Mouse (Mus musculus): ENCODE measurements around the gene Zxdb.
"Not testable (repeated sequence)": the region's sequence is repeated elsewhere in the genome, so short reads cannot be mapped to it uniquely, and the experiment has no call there.

Zxdb gene

GRCm38 (mm10) chrX:94724192-94724971 is at the start of gene Zxdb:
TSS of gene Zxdb (plus strand) at chrX:94724569.
- not testable (repeated sequence) for TF ChIP-seq GATA4 (IDR thresholded peaks at IDR 0.05; ENCODE audit: insufficient replicate concordance, low read length)

- no peak for TF ChIP-seq GATA4 (IDR thresholded peaks at IDR 0.05; ENCODE audit: insufficient replicate concordance, low read length)
Measured at GRCm38 (mm10) chrX:94674977-94675376, 49.4 kb upstream of the Zxdb start.

DNA sequence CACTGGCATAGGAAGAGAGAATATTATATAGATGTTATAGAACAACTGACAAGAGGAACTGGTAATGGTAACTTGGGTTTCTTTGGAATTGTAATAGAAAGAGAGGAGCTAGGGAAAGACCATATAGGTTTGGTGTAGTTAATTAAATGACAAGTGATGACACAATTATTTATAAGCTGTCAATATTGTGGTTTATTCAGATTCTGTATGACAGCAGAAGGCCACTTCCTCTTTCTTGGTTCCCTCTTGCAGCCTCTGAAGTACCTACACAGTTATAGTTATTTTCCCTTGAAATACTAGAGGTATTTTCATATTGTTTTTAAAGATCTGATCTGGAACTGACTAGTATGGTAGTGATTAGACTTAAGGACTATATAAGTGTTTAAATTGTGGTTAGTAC is 7.2 kb downstream of the Zxdb start:
- TF ChIP-seq GATA4 (IDR thresholded peaks at IDR 0.05; ENCODE audit: insufficient replicate concordance, low read length), result no peak

DNA sequence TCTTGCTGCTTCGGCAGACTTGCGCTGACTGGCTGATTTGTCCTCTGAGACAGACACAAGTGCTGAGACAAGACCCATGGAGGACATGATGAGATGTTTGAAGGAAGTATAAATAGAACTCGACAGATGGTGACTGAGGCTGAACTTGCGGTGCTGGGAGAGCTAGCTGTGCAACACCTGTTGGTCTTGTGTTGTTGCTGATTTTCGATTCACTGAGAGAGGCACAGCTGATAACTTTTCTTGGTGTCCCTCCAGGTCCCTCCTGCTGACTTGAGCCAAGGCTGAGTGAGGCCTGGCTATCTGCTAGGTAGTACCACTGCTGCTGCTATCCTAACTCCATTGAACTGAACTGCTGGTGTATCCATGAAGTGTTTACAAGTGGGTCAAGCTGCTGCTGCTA is 29.4 kb downstream of the Zxdb start:
- TF ChIP-seq GATA4 (IDR thresholded peaks at IDR 0.05; ENCODE audit: insufficient replicate concordance, low read length), result no peak

- no peak for TF ChIP-seq GATA4 (IDR thresholded peaks at IDR 0.05; ENCODE audit: insufficient replicate concordance, low read length)
Measured at GRCm38 (mm10) chrX:94759959-94760358, 35.6 kb downstream of the Zxdb start.

GRCm38 (mm10) chrX:94773876-94774275 is 49.5 kb downstream of the Zxdb start:
- TF ChIP-seq GATA4 (IDR thresholded peaks at IDR 0.05; ENCODE audit: insufficient replicate concordance, low read length), result no peak
